Mouse (Mus musculus): ENCODE data around the gene Gpr182.

- TF ChIP-seq CTCF (conservative IDR thresholded peaks at IDR 0.05; ENCODE audit: low read length) (no peak), POU5F1 (IDR thresholded peaks at IDR 0.05; ENCODE audit: borderline replicate concordance, low read length) (no peak), NANOG (IDR thresholded peaks at IDR 0.05; ENCODE audit: borderline replicate concordance, low read length) (no peak)
These were observed 15.3 kb downstream of the Gpr182 start for GRCm38 (mm10) chr10:127736266-127736665.

All from E14TG2a.4 (cell line).